Mouse (Mus musculus) cerebellum, adult 18-20 months (tissue): Measurements from ENCODE around the gene Hdc.

ENCODE experiments used
- DNase-seq, 2 experiments: peaks; one replicate each; pipeline ENCODE4 v3.0.0; 2021

The Hdc gene

GRCm38 (mm10) chr2:126599005-126599404, 20.1 kb downstream of the Hdc start:
- DNase-seq = no peak

GRCm38 (mm10) chr2:126598359-126598758, 20.7 kb downstream of the Hdc start:
- no peak for DNase-seq

GRCm38 (mm10) chr2:126597279-126598241, 21.5 kb downstream of the Hdc start:
- DNase-seq = no peak

GRCm38 (mm10) chr2:126596347-126597072, 22.6 kb downstream of the Hdc start:
- DNase-seq = no peak

- DNase-seq = peak; percentile 75 to 83
These were observed 25.1 kb downstream of the Hdc start for GRCm38 (mm10) chr2:126593831-126594610.

- DNase-seq = no peak
These were observed 27.8 kb downstream of the Hdc start for GRCm38 (mm10) chr2:126591304-126591703.

GRCm38 (mm10) chr2:126587468-126587867, 31.6 kb downstream of the Hdc start:
- no peak for DNase-seq

GRCm38 (mm10) chr2:126584621-126585369, 34.3 kb downstream of the Hdc start:
- no peak for DNase-seq

GRCm38 (mm10) chr2:126583960-126584359, 35.1 kb downstream of the Hdc start:
- no peak for DNase-seq

- no peak for DNase-seq
These were observed 39.8 kb downstream of the Hdc start for GRCm38 (mm10) chr2:126579282-126579681.

- DNase-seq = no peak
These were observed 41.7 kb downstream of the Hdc start for GRCm38 (mm10) chr2:126577362-126577761.

- DNase-seq = no peak
These were observed 43.5 kb downstream of the Hdc start for GRCm38 (mm10) chr2:126575391-126576176.

GRCm38 (mm10) chr2:126572747-126573146, 46.4 kb downstream of the Hdc start:
- DNase-seq = no peak

- DNase-seq = no peak
These were observed 46.9 kb downstream of the Hdc start for GRCm38 (mm10) chr2:126572163-126572562.

- DNase-seq = no peak
These were observed 55.5 kb downstream of the Hdc start for GRCm38 (mm10) chr2:126563411-126564105.

GRCm38 (mm10) chr2:126560094-126560493, 59.0 kb downstream of the Hdc start:
- DNase-seq = no peak

GRCm38 (mm10) chr2:126555533-126555932, 63.6 kb downstream of the Hdc start:
- no peak for DNase-seq

- DNase-seq = no peak
These were observed 65.8 kb downstream of the Hdc start for GRCm38 (mm10) chr2:126553291-126553639.

- peak in 1 of 2 experiments; percentile 4 for DNase-seq
These were observed 66.5 kb downstream of the Hdc start, which contains the start of gene Slc27a2 for GRCm38 (mm10) chr2:126552357-126553290. Gene Slc27a2, plus strand, starts transcription at chr2:126552407.

GRCm38 (mm10) chr2:126551896-126552295, 67.2 kb downstream of the Hdc start:
- DNase-seq = no peak
